Mouse (Mus musculus) 416B (cell line): Measurements from ENCODE around the gene Nod2.

Experiments
- DNase-seq: peaks from one replicate; pipeline ENCODE4 v3.0.0; 2011; ENCODE audit warnings: low read depth

Nod2 gene

DNA sequence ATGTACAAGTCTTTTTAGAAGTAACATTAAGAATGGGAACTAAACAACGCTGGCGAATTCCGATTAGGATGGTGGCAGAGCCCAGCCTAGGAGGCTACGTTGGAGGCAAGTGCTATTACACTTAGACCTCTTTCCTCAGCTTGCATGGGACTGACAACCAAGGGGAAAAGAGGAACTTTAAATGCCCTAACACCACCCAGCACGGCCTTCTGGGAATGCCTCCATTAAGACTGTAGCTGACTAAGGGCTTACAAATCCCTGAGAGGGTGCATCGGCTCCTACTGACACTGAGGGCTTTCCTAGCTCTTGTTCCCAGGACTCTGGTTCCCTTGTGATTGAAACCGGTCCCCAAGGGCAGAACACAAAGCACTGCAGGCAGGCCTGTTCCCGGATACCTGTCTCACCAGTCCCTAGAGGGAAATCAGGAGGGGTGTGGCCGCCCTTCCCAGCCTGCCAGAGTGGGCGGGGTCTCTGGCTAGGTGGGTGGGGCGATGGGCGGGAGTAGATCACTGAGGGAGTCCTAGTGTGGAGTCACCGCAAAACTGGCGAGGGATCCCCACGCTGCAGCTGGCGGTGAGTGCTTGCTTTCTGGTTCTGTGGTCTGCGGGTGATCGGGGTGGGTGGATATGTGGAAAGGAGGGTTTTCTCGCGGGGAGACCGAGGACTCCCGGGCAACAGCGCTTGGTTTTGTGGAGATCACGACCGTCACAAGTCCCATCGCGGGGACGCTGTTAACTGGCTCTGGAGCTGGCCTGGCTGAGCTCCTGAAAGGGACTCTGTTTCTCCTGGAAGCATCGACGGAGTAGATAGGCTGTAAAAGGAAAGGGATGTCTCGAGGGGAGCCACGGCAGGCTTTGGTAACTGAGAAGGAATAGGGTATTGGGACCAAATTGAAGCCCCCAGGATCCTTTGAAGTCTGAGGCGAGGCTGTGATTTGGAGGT, at the start of gene Nod2:
Gene Nod2, plus strand, starts transcription at position 479 of the 942 bp plus-strand sequence.
- DNase-seq = no peak

DNA sequence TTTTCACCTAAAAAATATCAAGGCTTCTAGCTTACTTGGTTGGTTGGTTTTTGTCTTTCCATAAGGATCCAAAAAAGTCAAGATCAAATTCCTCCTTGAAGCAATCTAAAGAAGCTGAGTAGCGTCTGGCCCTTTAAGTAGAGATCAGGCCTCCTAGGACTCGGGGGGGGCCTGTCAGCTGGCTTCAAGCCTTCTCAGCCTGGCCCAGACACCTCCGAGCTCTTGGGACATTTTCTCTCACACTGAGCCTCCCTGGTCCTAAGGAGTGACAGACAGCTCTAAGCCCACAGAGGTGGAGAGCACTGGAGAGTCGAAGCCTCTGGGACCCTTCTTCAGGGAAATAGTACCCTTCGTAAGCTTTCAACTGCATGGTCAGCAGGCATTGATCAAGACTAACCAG, 48.5 kb upstream of the Nod2 start:
- DNase-seq = no peak

DNA sequence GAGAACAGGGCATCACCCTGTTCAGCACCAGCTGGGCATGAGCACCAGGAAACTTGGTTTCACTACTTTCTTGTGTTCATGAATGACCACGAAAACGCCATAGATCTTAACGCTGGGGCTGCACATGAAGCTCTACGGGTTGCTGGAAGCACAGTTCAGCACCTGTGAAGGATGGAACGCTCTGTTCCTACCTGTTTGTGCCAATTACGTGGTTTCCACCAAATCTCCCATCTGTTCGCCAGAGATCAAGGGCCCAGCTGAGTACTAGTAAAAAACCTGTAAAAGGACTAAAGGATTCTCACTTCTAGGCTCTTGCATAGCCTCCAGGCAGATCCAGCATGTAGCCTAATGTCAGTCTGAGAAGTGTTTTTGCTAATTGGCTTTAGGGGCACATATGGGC, 47.6 kb upstream of the Nod2 start:
- DNase-seq = no peak

DNA sequence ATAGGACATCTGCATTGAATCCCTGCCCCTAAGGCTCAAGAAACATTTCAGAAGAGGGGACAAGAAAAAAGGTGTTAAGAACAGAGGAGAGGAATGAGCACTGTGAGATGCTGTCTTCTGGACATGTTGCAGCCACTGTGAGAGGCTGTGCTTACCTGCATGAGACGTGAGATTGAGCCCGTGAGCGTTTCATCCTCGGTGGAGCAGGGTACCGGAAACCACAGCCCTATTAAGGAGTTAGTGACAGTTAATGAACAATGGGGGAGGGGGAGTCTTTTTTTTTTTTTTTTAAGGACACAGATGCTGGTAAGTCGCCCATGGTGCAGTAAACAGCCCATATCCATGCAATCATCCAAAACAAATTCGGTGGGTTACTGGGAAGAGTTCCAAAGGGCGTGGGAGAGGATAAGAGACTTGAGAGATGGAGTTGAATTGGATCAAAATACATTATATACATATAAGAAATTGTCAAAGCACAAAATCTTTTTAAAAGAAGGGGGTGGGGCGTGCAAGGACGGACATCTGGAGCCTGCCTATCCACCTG, 43.6 kb upstream of the Nod2 start:
- DNase-seq = no peak

DNA sequence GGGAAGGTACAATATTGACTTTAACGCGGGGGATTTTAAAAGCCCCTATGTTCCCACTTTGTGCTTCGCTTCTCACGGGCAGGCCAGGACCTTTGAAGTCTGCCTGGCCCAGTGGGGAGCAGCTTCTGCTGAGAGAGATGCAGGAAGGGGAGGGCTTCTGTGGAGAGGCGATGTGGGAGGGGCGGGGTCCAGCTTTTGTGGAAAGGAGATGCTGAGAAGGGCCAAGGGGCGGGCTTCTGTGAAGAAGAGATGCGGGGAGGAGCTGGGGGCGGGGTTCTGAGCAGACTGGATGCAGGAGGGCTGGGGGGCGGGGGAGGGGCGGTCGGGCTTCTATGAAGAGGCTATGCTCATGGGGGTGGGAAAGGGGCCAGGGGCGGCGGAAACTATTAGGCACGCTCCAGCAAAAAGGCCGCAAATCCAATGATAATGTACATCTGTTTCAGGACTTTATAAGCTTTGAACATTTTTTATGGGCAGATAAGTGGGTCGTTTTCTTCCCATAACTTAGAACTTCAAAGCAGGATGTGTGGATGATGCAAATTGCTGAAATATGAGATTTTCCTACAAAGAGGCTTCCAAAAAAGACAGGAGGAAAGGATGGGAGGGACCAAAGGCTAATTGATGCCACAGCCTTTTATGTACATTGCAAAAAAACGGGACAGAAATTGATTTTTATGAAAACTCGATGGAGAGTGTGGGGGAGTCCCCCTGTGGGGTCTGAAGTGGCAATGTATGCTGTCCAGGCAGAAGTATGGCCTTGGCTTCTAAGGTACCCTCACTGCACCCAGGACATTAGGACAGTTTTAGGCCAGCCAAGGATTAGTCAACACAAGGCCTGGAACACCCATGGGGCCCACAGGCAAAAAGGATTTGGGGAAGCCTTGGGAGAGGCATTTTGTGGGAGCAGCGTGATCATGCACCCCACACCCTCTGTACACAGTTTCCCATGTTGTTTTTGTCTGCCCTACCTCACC, 42.8 kb upstream of the Nod2 start:
- no peak for DNase-seq

DNA sequence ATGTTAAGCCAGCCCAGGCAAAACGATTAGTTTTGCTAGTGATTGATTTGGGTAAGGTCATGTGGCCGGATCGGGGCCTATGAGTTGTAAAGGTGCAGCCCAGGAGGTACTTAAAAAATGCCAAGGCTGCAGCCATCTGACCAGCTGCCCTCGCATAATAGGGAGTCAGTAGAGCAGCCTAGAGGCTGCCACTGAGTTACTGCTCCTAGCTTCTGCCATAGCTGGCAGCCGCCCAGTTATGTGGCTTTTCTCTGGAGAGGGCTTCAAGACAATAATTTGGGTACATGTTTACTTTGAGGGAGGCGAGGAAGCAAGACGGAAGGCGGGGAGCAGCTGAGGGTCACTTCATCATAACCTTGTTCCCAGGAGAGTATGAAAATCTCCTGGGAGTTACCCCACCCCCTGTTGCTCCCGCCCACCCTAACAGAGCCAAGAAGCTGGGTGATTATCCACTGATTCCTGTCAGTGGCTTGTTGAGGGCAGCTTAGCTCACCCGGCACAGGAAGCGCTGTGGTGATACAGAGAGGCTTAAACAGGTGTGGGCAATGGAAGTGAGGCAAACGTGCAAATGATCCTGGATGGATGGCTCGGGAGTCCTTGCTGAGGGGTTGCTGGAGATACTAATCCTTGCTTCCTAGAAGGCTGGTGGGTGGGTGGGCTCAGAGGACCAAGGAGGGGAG, 41.6 kb upstream of the Nod2 start:
- DNase-seq = no peak

DNA sequence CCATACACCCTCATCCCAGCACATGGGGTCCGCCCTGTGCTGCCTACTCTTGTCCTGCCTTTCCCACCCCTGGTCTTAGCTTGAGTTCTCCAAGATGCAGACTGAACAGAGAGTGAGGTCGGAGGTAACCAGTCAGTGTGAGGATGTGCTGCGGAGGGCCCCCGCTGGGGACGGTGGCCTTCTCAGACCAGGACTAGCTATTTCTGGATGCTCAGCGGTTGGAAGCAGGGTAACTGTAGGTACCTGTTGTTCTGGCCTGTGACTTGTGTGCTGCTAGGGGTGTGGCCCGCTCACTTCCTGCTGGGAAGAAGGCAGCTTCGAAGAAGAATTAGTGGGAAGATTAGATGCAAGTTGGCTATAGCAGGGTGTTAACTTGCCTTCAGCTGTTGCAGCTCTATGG, 38.1 kb upstream of the Nod2 start:
- no peak for DNase-seq

DNA sequence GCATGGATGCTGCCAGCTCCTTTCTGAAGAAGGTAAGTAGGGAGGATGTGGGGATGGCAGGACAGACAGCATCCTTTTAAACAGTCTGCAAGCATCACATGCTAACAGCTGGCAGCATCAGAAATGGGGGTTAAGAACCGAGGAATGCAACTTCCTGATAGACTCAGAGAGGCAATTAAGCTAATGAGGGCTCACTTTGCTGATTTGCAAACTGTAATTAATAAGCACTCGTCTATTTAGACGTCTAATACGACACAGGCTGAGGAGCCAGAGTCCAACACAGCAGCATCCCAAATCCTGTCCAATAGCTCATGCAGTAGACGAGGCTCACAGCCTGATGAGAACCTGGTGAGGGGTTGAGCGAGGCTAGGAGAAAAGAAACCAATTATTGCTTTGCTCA, 36.8 kb upstream of the Nod2 start:
- DNase-seq = no peak

DNA sequence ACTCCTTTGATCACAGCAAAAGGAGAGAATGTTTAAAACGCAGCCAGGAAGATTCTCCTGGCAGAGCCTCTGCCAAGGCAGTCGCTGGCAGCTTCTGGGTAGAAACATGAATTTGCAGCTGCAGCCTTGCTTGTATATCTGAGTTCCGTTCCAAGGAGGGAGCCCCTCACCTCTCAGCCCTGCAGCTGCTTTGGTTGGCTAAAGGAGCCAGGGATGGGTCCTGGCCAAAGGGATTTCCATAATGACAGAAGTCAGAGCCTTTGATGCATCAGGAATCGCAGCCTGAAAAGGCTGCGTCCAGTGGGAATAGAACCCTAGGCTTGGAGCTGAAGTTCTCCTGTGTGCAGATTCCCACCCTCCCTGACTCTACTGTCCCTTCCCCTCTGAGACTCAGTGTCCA, 32.1 kb upstream of the Nod2 start:
- no peak for DNase-seq

DNA sequence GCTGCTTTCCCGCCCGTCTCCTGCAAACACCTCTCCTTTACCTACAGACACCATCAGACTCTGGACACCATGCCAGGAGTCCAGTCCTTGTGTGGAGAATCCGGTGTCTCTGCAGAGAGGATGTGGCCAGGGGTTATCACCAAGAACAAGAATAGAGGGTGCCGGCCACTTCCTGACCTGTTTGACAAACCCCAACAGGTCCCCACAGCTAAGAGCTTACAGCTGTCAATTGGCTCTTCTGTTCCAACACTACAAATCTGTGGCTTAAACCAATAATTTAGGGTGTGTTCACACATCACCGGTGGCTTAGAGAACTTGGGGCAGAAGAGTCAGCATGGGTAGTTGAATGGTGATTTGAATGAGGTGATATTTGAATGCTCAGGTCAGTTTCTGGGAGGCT, 28.5 kb upstream of the Nod2 start:
- peak; percentile 59 for DNase-seq

DNA sequence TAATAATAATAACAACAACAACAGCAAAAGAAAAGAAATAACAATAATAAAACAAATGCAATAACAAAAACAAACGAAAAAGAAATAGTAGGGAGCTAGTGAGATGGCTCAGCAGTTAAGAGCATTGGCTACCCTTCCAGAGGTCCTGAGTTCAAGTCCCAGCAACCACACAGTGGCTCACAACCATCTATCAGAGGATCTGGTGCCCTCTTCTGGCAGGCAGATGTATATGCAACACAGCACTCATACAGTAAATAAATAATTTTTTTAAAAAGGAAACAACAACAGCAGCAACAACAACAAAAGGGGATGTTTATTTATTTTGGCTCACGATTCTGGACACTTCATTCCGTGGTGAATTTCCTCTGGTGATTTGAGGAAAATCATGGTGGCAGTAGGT, 27.6 kb upstream of the Nod2 start:
- peak; percentile 17 for DNase-seq

DNA sequence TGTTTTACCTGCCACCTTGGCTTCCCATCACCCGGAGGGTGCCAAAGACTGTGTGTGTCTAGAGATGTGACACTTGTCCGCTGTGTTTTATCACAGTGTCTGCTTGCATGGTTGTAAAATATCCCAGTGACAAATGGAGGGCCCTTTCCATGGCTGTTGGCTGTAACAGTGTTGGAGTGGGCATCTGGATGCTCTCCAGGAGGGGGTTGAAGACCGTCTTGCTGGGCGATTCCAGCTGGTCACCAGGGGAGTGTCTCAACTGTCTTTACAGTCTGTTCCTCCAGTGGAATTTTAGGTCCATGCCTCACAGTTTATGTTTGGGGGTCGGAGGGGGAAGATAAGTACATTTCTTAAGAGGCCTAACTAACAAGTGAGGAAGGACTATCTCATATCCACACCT, 26.2 kb upstream of the Nod2 start:
- no peak for DNase-seq

DNA sequence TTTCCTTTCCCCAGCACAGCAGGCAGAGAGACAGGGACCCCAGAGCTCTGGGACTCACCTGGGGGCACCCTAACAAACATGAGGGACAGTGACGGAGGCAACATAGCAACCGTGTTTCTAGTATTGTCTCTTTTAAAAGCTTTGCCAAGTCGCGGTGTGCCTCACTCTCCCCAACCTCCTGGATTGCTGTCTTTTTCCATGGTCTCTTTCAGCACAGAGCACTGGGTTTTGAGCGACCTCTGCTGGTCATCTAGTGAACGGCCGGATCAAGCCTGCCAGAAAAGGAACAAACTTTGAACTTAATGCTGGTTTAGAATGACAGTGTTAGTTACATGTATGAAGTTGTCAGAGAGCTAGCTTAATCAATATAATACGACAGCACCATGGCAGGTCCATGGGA, 25.7 kb upstream of the Nod2 start:
- peak; percentile 58 for DNase-seq

DNA sequence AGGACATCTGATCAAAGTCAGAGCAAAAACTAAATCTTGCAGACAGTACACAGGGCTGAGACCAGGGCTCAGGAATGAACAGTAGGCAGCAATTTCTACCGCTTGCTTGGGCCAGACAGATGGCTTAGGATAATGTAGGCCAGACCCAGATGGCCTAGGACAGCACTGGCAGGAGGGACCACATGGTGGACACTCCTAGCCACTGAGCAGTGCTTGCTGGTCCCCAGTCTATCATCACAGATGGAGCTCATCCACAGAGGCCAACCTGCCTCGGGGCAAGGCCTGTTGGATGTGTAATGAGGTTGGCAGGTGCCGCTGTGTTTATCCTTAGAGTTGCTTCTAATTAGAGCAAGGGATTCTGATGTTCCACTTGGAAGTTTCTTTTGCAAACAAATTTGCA, 23.8 kb upstream of the Nod2 start:
- DNase-seq = no peak

DNA sequence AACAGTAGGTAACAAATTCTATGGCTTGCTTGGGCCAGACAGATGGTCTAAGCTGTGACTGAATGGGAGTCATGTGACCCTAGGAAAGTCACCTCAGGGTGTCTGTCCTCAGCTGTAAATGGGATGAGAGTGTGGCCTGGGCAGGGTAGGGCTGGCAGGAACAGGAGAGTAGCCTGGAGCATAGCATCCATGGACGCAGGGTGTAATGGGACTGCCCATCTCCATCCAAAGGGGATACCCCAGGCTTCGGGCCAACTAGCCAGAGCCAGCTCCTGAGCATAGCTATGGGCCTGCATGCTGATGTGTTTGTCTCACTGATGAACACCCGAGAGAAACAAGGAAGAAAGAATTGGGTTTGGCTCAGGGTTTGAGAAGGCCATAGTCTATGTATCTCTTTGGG, 22.8 kb upstream of the Nod2 start:
- DNase-seq = no peak

DNA sequence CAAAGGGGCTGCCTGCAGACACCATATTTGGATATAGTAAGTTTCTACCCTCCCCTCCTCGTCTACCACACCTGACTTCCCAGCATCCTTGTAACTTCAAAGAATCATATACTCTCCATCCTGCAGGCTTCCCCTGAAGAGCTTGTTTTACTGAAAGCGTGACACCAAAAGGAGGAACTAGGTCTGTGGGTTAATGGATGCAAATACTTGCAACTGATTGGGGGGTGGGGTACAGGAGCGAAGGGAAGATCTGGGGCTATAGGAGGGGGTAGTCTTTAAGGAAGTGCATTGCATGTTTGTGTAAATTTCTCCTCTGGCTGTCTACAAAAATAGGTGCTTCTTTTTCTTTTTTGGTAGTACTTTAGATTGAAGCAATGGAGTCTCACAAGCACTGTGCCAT, 20.7 kb upstream of the Nod2 start:
- DNase-seq = no peak

DNA sequence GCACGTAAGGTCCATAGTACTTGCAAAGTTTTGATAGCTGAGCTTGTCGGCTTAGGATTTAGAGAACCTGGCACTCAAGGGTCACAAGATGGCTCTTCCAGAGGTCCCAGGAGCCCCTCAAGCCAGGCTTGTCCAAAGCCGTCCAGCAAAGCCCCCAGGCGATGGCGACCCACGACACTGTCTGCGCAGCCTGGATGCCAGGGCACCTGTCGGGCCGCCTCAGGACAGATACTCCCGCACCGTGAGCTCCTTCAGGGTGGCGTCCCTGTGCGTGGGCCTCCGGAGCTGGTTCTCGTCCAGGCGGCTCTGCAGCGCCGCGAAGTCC, 20.2 kb upstream of the Nod2 start:
- no peak for DNase-seq

DNA sequence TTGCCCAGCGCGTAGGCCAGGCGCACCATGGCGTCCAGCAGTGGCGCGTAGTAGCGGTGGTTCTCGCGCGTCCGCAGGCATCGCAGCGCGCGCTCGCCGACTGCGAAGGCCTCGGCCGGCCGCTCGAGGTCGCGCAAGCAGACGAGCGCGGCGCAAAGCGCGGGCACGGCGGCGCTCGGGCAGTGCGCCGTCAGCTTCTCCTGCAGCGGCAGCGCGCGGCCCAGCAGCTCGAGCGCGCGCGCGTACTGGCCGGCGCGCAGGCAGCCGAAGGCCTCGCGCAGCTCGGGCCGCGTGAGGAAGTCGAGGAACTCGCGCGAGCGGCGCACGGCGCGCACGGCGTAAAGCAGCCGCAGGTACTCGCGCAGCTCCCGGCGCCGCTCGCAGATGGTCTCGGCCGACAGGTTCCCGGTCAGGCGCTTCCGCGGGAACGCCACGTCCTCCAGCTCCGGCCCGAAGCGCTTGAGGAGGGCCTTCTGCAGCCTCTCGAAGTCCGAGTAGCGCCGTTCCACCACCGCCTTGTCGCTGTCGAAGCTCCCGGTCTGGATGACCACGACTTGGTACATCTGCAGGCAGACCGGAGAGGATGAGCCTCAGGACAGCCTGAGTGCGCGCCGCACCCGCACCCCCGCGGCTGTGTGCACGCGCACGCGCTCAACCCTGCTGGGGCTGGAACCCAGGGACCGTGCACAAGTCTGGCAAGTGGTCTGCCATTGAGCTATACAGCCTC, 19.7 kb upstream of the Nod2 start:
- DNase-seq = no peak

DNA sequence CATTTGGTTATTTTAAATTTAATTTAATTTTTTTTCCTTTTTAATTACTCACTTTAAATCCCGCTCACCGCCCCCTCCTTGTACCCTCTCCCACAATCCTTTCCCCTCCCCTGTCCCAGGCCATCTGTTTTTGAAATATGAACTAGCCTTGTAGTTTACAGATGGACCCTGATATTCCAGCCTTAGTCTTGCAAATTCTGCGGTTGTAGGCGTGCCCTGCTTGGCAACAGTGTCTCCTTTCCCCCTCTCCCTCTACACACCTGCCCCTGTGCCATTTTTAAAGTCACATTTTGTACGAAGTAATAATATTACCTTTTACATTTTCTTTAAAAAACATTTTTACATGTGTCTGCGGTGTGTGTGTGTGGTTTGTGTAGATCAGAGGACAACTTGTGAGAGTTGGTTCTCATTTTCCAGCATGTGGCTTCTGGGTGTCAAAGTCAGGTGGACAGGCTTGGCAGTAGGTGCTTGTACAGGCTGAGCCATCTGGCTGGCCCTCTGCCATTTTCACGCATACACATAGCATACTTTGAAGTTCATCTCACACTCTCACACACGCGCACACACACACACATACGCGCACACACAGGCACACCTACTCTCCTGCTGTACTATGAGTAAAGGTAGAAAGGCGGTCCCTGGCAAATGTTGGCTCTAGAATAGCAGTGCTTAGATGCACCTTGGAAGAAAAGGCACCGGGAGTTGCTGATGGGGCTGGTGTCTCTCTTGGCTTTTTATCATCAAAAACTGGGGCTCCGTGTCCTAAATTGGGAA, 18.9 kb upstream of the Nod2 start:
- DNase-seq = no peak

DNA sequence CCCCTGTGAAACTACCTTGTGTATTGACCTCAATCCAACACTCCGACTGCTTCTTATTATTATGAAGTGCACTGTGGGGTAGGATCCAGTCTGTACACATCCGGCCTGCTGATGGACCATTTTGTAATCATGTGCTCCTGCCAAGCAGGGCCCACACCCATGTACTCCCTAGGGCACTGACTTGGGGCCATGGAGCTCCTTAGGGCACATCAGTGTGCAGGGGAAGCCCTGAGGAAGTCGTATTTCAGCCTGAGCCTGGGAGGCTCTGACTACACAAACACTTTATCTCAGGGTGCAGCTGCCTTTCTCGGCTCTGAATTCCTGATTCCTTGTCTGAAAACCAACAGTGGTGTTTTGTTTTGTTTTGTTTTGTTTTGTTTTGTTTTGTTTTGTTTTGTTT, 16.9 kb upstream of the Nod2 start:
- no peak for DNase-seq

DNA sequence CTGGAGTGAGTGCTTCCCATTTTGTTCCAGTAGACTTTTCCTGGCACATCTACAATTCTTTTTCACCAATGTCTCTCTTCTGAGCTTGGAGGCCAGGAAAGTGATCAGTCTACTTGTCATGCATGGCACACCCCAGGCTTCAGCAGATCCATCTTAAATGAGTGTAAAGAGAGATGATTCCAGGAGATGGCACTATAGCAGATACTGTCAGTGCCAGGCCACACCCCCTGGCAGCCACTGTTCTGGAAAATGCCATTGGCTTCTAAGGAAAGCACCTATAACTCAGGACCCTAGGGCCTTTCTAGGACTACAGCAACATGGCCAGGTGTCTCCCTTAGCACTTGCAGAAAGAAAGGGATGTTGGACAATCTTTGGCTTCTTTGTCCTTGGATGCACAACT, 16.0 kb upstream of the Nod2 start:
- peak; percentile 56 for DNase-seq
